Mouse (Mus musculus) kidney, embryonic 14.5 days (tissue): Measurements from ENCODE around the gene Maml3. TPM values are rescaled to one million over a fixed set of nuclear protein-coding genes. Genes with fewer than 3 reads are reported as not detected.

Experiments used
- ATAC-seq: fragments of 200-750 bp; cut with Nextera tagmentation; 2 replicates; pipeline ENCODE4 v1.8.0; 2017; ENCODE audit warnings: moderate number of reproducible peaks, mild to moderate bottlenecking, moderate TSS enrichment, moderate library complexity; ENCODE audit not compliant: low FRiP score, low TSS enrichment
- H3K27ac ChIP-seq: fragments of 300-500 bp; sonication (generic); 2 replicates; pipeline ENCODE4 v1.5.1; 2014; ENCODE audit warnings: low read depth, mild to moderate bottlenecking, low read length, moderate library complexity, mixed read lengths
- H3K27me3 ChIP-seq: fragments of 300-500 bp; sonication (generic); 2 replicates; pipeline ENCODE4 v1.6.1; 2014; ENCODE audit warnings: mild to moderate bottlenecking, low read length; ENCODE audit not compliant: control insufficient read depth, insufficient read depth
- H3K36me3 ChIP-seq: fragments of 300-500 bp; sonication (generic); 2 replicates; pipeline ENCODE4 v1.6.1; 2014; ENCODE audit warnings: low read length, mixed read lengths; ENCODE audit not compliant: control insufficient read depth, insufficient read depth
- H3K4me1 ChIP-seq: fragments of 300-500 bp; sonication (generic); 2 replicates; pipeline ENCODE4 v1.6.1; 2014; ENCODE audit warnings: low read length, mixed read lengths; ENCODE audit not compliant: control insufficient read depth, insufficient read depth
- H3K4me2 ChIP-seq: fragments of 300-500 bp; sonication (generic); replicated peaks from 2 replicates; pipeline ENCODE4 v1.6.1; 2014; ENCODE audit warnings: low read depth, mild to moderate bottlenecking, low read length
- H3K4me3 ChIP-seq: fragments of 300-500 bp; sonication (generic); 2 replicates; pipeline ENCODE4 v1.5.1; 2014; ENCODE audit warnings: mild to moderate bottlenecking, low read length
- H3K9ac ChIP-seq: fragments of 300-500 bp; sonication (generic); 2 replicates; pipeline ENCODE4 v1.6.1; 2014; ENCODE audit warnings: low read depth, mild to moderate bottlenecking, low read length, moderate library complexity
- H3K9me3 ChIP-seq: fragments of 300-500 bp; sonication (generic); 2 replicates; pipeline ENCODE4 v1.6.1; 2016; ENCODE audit warnings: low read length; ENCODE audit not compliant: control insufficient read depth
- WGBS: fragments of 180-500 bp; shearing (Covaris S2); extraction: QIAGEN DNeasy Blood & Tissue Kit; methylation state at CpG from one replicate; pipeline ENCODE4 v1.1.7; 2014; 5-methylcytosine and 5-hydroxymethylcytosine counted together
- polyA plus RNA-seq: library from polyadenylated mRNA; unstranded; fragments of >200 nt; fragmentation: Nextera tagmentation; extraction: Ambion mirVana; gene quantifications from 2 replicates; pipeline ENCODE4 v1.2.1, GENCODE M21; 2014

Gene Maml3
- polyA plus RNA-seq, 1 experiment from 2014 or later, result 9.4 TPM

DNA sequence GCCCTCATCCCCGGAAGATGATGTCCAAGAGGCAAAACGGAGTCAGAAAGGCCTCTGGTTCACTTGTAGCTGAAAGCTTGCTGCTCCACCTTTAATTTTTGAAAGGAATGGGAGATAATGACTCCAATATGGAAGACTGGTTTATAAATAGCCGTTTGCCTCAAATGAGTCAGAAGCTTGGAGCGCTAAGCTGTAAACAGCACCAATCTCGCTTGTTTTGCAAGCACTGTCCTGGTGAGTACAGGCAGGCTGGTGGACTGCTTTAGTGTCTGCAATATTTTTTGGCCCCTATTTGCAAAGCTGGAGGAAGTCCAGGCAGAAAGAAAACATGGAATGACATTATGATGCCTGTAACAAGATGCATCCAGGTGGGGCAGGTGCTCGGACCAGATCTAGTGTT lies 335.7 kb downstream of the Maml3 start:
- 92% methylated on average over 6 of the region's 6 CpGs for WGBS
- no peak overlapping the region for H3K27ac ChIP-seq
- ATAC-seq, result no peak
- no peaks in the 10 kb centered on the region for H3K36me3 ChIP-seq
- H3K4me1 ChIP-seq, result peaks cover 5% of the 10 kb centered on the region; the same call in 1 of the 2 replicates
- H3K27me3 ChIP-seq, result no peaks in the 10 kb centered on the region
- H3K4me3 ChIP-seq, result no peak overlapping the region
- no peaks in the 10 kb centered on the region for H3K9me3 ChIP-seq
- H3K9ac ChIP-seq, result no peak overlapping the region
- no peak overlapping the region for H3K4me2 ChIP-seq

GRCm38 (mm10) chr3:51765220-51765923 lies 339.5 kb downstream of the Maml3 start:
- WGBS, result 79% methylated on average over 12 of the region's 12 CpGs
- no peaks in the 10 kb centered on the region for H3K9me3 ChIP-seq
- ATAC-seq, result no peak
- no peaks in the 10 kb centered on the region for H3K27me3 ChIP-seq
- no peaks in the 10 kb centered on the region; the same call in 1 of the 2 replicates for H3K4me1 ChIP-seq
- H3K9ac ChIP-seq, result no peak overlapping the region
- no peak overlapping the region for H3K4me2 ChIP-seq
- H3K27ac ChIP-seq, result no peak overlapping the region
- no peak overlapping the region for H3K4me3 ChIP-seq
- no peaks in the 10 kb centered on the region for H3K36me3 ChIP-seq

- Histone ChIP-seq H3K4me2 (no peak overlapping the region), H3K36me3 (no peaks in the 10 kb centered on the region), H3K27ac (no peak overlapping the region), H3K9ac (no peak overlapping the region), H3K27me3 (no peaks in the 10 kb centered on the region), H3K9me3 (no peaks in the 10 kb centered on the region), H3K4me1 (no peaks in the 10 kb centered on the region; the same call in 1 of the 2 replicates), H3K4me3 (no peak overlapping the region)
- ATAC-seq, result no peak
- 90% methylated on average over 3 of the region's 3 CpGs for WGBS
These were observed 340.7 kb downstream of the Maml3 start for GRCm38 (mm10) chr3:51764175-51764574.

DNA sequence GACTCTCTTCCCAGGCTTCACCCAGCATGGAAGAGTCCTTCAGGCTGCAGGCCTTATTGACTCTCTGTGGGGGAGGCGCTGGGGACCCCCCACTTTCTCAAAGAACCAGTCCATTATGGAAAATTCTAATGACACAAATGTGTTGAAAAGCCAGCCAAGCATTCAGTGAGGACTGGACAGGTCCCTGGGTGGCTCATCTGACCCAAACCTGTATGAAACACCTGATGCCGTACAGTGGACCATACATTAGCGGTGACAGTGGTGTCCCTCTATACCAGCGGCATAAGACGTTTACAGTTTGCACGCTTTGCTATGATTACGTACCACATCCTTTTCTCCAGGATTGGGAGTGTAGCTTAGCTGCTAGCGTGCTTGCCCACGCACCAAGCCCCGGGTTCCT lies 342.0 kb downstream of the Maml3 start:
- H3K4me2 ChIP-seq, result no peak overlapping the region
- 91% methylated on average over 10 of the region's 10 CpGs for WGBS

DNA sequence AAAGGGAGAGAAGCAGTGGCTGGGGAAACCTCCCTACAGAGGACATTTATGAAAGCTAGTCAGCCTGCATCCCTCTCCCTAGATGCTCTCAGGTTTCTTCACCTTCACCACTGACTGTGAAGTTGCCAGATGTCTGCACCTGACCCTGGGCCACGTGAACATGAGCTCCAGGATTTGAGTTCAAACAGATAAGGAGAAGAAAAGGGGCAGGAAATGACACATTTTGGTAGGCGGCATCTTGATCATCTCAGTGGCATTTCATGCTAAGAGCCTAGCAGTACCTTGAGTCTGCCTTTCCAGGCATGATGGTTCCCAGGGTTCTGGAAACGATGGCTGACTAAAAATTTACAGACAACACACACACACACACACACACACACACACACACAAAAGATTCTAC lies 345.3 kb downstream of the Maml3 start:
- WGBS, result 67% methylated on average over 3 of the region's 3 CpGs
- H3K27me3 ChIP-seq, result no peaks in the 10 kb centered on the region
- no peak overlapping the region for H3K4me2 ChIP-seq
- no peak overlapping the region for H3K4me3 ChIP-seq
- ATAC-seq, result no peak
- H3K36me3 ChIP-seq, result no peaks in the 10 kb centered on the region
- H3K4me1 ChIP-seq, result peaks cover 5% of the 10 kb centered on the region
- H3K27ac ChIP-seq, result no peak overlapping the region
- no peak overlapping the region for H3K9ac ChIP-seq
- H3K9me3 ChIP-seq, result no peaks in the 10 kb centered on the region

More for the DNA sequence above, 342.0 kb downstream of the Maml3 start:
- Histone ChIP-seq H3K9me3 (no peaks in the 10 kb centered on the region), H3K4me3 (no peak overlapping the region), H3K36me3 (no peaks in the 10 kb centered on the region), H3K27me3 (no peaks in the 10 kb centered on the region), H3K9ac (no peak overlapping the region), H3K4me1 (no peaks in the 10 kb centered on the region; the same call in 1 of the 2 replicates), H3K27ac (no peak overlapping the region)
- ATAC-seq, result no peak

DNA sequence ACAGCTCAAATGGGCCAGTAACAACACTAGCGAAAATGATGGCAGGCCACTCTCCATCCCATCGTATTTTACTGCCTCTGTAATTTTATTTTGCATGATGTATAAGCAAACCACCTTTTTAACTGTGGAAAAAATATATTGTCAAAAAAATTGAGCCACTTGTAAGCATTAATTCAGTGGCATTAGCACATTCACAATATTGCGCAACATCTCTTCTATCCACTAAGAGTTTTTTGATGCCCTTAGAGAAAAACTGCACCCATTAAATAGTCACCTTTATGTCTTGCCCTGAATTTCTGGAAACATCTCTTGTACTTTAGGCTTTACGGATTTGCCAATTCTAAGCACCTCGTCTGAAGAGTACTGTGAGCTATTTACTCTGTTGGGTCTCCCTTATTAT lies 347.8 kb downstream of the Maml3 start:
- Histone ChIP-seq H3K27ac (no peak overlapping the region), H3K4me2 (no peak overlapping the region), H3K9me3 (no peaks in the 10 kb centered on the region), H3K36me3 (no peaks in the 10 kb centered on the region), H3K4me3 (no peak overlapping the region), H3K4me1 (peaks cover 7% of the 10 kb centered on the region), H3K27me3 (no peaks in the 10 kb centered on the region), H3K9ac (no peak overlapping the region)
- 93% methylated on average over 5 of the region's 5 CpGs for WGBS
- ATAC-seq, result no peak

DNA sequence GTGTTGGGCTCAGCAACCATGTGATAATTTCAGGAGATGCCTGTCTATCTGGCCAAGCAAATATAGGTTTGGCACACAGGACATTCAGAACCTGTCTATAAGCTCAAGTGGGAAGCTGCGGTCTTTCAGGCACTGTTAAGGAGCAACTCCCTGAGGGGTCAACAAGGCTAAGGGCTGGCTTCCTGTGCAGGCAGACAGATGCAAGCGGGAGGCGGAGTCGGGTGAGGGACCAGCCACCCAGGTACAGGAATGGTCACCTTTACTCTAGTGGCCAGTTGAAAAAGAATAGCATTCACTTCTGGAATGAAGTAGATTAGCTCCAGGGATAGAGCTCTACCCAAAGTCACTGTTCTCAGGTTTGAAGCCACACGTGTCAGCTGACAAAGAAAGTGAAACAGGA lies 348.6 kb downstream of the Maml3 start:
- Histone ChIP-seq H3K4me3 (no peak overlapping the region), H3K27me3 (no peaks in the 10 kb centered on the region), H3K4me2 (no peak overlapping the region), H3K9me3 (no peaks in the 10 kb centered on the region), H3K36me3 (no peaks in the 10 kb centered on the region), H3K9ac (no peak overlapping the region), H3K27ac (no peak overlapping the region), H3K4me1 (peaks cover 9% of the 10 kb centered on the region)
- 73% methylated on average over 5 of the region's 5 CpGs for WGBS
- ATAC-seq, result no peak

GRCm38 (mm10) chr3:51753262-51753661 lies 351.6 kb downstream of the Maml3 start:
- Histone ChIP-seq H3K36me3 (no peaks in the 10 kb centered on the region), H3K27me3 (no peaks in the 10 kb centered on the region), H3K4me1 (peaks cover 27% of the 10 kb centered on the region), H3K27ac (no peak overlapping the region), H3K9ac (no peak overlapping the region), H3K4me2 (no peak overlapping the region), H3K9me3 (peaks cover 2% of the 10 kb centered on the region; the same call in 1 of the 2 replicates), H3K4me3 (no peak overlapping the region)
- 73% methylated on average over 5 of the region's 5 CpGs for WGBS
- ATAC-seq, result no peak

GRCm38 (mm10) chr3:51751440-51751839 lies 353.4 kb downstream of the Maml3 start:
- H3K4me1 ChIP-seq, result peaks cover 26% of the 10 kb centered on the region
- no peaks in the 10 kb centered on the region for H3K36me3 ChIP-seq
- H3K9me3 ChIP-seq, result peaks cover 6% of the 10 kb centered on the region; the same call in 1 of the 2 replicates
- H3K9ac ChIP-seq, result no peak overlapping the region
- H3K4me3 ChIP-seq, result no peak overlapping the region
- ATAC-seq, result no peak
- no peaks in the 10 kb centered on the region for H3K27me3 ChIP-seq
- WGBS, result 88% methylated on average over 12 of the region's 12 CpGs
- peak overlapping the region; percentile 42; the same call in 1 of the 2 replicates for H3K27ac ChIP-seq
- no peak overlapping the region for H3K4me2 ChIP-seq
